Mouse (Mus musculus): ENCODE measurements around the gene Rtf2.

- TF ChIP-seq GATA1 (IDR thresholded peaks at IDR 0.05; ENCODE audit: low read length): no peak
- no peak for TF ChIP-seq TAL1 (IDR thresholded peaks at IDR 0.05; ENCODE audit: low read length)
Observed at GRCm38 (mm10) chr2:172452031-172452430, 11.7 kb downstream of the Rtf2 start.
